Mouse (Mus musculus): ENCODE data around the gene Hsd17b3. TPM values are rescaled to one million over a fixed set of nuclear protein-coding genes. Genes with fewer than 3 reads are reported as not detected.

Gene Hsd17b3
- polyA plus RNA-seq (2015; fragmentation: Nextera tagmentation; extraction: Ambion mirVana): not detected in 2 replicates

DNA sequence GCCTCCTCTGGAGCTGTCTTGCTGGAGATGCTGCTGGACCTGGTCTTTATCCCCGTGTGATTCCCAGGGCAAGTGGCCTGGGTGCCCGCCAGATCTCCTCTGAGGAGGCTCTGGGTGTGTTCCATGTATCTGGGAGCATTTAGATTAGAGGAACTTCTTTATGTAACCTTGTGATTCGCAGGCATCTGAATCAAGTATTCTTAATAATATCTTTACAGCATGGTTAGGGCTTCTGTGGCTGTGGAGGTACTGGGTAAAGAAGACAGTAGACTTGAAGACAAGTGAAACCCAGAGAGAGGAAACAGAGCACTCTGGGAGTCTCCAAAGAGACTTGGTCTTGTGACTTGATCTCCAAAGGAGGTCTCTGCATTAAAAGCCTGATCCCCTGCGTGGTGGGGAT lies at the start of gene Hsd17b3:
TSS of gene Hsd17b3 (minus strand) at position 101 of the 400 bp plus-strand sequence.
- no peak for DNase-seq (ENCODE audit: low spot score)

DNA sequence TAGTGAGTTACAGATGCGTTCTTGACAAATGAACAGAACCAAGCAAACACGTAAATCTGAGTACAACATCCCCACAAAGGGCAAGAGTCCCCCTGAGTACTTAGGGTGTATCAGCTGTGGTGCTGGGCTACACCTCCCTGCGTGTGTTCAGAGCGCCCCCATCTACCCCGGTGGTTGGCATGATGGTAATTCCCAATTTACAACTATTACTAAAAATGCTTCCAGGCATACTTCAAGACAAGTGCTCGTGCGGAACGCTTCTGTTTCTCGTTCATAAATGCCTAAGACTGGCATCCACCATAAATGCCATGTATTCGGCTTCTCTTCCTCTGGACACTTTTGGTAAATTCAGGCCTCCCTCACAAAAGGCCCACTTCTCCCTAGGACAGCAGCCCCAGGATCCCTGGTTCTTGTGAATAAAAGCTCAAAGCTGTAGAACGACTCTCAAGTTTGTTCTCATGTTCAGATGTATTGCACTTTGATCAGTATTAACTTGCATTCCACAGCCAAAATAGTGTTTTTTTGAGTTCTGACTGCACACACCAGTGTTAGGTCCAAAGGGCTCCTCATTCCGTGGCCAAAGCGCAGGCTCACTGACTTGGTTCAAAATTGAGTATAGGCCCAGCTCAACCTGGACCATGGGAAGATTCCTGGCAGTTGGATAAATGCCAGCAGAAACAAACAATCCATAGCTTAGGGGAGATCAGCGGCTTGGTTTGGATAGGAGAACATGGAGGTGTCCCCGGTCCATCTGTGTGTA lies 40.8 kb upstream of the Hsd17b3 start:
- DNase-seq (ENCODE audit: low spot score): peak; percentile 61

DNA sequence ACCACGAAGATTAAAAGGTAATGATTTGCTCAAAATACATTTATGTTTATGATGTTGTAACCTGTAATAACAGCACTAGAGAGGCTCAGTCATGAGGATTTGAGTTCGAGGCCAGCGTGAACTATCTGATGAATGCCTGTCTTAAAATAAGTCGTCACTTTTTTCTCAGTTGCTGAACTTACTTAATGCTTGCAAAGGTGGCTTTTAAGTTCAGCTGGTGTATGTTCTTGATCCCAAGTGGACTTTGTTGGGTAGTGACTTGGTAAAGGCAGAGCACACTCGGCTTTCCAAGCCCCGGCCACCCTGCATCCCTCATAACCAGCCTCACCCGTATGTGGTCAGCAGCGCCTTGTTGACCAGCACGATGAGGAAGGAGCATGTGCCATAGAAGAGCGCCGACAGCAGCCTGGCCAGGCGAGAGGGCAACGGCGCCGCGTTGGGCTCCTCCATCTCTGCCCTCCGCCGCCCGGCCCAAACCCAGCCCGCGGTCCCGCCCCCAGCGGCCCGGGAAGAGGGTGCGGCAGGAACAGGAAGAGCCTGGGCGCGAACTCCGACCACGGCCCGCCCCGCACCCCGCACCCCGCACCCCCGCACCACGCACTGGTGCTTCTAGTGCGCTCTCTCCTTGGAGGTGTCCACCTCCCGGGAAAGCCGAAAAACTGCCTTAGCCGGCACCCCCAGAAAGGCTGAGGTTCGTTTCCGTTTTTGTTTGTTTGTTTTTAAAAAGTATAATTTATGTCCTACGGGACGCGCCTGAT lies 40.0 kb upstream of the Hsd17b3 start, which contains the start of gene Slc35d2:
TSS of gene Slc35d2 (minus strand) at position 511 of the 758 bp plus-strand sequence.
- DNase-seq (ENCODE audit: low spot score): peak; percentile 30

DNA sequence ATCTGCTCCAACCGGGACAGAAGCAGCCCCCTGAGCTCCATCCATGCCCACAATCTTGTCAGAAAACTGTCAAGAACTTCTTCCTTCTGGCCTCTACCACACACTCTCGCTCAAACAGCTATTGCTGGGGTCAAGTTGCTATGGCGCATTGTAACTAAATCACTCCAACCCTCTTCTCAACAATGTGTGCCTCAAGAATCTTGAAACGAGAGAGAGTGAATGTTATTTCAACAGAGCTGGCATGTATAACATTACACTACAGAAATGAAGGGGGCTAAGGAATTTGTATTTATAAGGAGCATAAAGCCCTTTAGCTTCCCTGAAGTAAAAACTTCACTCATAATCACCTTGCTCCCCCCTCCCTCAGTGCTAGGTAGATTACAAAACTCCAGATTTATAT lies 37.3 kb upstream of the Hsd17b3 start:
- no peak for DNase-seq (ENCODE audit: low spot score)

DNA sequence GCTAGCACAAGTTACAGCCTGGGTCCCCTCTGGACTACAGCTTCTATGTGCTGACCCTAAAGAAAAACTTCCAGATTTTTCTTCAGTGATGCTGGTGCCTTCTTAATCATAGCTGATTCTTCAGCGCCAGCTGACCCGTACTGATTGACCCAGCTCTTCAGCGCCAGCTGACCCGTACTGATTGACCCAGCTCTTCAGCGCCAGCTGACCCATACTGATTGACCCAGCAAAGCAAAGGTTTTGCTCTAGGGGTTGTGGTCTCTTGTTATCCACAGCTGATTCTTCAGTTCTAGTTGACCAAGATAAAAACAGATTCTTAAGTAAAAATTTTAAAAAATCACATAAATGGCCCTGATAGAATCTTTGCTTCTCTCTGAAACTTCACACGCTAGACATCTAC lies 35.9 kb upstream of the Hsd17b3 start:
- no peak for DNase-seq (ENCODE audit: low spot score)

DNA sequence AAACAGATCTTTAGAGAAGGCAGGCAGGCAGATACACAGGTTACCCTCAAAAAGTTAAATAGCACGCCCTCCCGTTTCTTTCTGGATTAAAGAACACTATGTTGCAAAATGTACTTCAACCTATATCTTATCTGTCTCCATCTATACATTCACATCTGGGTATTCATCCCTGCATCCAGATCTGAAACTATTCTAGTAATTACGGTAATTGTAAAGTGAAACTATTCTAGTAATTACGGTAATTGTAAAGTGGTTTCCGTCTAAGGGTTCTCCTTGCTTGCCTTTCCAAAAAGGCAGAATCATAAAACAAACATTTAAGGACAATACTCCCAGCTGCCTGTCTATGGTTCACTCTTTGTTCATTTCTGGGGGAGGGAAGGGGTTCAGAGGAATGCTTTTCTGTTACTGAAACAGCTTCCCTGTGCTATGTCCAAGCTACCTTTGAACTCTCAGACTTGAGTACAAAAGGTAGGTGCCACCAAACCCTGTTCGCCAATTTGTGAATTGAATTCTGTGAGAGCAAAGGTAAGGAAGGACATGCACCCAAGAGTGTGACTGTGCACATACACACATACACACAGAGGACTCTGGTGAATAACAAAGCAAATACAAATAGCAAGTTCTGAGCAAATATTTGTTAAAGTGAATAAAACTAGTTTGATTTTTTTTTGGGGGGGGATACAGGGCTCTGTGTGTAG lies 34.6 kb upstream of the Hsd17b3 start:
- DNase-seq (ENCODE audit: low spot score): peak; percentile 16

DNA sequence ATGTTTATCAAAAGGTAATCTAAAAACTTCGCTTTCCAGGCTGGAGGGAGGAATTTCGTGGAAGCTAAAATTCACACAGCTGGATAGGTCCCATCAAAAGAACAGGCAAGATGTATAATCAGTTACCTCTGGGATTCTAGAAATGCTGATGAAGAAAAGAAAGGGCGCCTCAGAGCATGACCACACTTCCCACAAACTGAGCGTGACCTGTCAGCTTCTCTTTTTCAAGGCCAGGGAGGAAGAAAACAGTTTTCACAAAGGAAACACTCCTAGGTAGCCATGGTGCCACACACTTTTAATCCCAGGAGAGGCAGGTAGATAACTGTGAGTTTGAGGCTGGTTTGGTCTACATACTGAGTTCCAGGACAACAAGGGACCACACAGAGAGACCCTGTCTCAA lies 31.7 kb upstream of the Hsd17b3 start:
- no peak for DNase-seq (ENCODE audit: low spot score)

DNA sequence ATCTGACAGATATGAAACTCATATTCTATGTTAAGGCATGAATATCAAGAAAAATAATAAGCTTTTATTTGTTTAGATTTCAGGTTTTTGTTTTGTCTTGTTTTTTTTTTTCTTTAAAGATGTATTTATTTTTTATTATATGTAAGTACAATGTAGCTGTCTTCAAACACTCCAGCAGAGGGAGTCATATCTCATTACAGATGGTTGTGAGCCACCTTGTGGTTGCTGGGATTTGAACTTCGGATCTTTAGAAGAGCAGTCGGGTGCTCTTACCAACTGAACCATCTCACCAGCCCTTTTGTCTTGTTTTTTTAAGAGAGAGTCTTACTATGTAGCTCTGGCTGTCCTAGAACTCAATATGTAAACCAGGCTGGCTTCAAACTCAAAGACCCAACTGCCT lies 28.4 kb upstream of the Hsd17b3 start:
- peak; percentile 35 for DNase-seq (ENCODE audit: low spot score)

DNA sequence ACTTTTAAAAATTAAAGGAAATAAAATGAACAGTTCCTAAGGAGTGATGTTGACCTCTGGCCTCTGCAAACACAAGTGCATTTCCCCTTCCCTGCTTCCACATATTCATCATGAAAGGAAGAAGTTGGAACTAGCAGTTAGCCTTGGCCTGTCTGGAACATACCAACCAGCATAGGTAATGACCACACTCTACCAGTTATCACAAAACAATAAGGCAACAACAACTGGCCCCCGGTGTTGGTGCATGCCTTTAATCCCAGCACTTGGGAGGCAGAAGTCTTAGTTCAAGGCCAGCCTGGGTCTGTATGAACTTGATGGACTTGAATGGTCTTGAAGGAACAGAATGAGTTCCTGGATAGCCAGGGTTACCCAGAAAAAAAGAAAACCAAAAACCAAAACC lies 21.4 kb upstream of the Hsd17b3 start:
- DNase-seq (ENCODE audit: low spot score): no peak

DNA sequence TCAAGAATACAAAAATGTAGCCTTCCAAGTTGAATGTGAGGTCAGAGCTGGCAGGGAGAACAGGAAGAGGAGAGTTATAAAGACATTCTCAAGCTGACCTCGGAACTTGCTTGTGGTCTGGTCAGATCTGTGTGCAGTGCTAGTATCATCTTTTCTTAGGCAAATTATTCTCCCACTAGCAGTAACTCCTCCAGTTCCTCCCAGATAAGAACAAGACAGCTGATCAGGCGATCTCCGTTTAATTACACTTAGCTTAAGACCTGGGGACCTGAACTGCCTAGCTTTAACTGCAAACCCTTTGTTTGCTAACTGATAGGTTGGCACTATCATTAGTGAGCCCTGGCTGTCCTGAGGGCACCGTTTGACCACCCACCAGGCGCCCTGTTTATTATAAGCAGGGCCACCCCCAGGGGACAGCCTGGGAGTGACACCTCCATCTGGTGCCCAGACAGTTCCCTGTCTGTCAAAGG lies 19.4 kb upstream of the Hsd17b3 start:
- no peak for DNase-seq (ENCODE audit: low spot score)

DNA sequence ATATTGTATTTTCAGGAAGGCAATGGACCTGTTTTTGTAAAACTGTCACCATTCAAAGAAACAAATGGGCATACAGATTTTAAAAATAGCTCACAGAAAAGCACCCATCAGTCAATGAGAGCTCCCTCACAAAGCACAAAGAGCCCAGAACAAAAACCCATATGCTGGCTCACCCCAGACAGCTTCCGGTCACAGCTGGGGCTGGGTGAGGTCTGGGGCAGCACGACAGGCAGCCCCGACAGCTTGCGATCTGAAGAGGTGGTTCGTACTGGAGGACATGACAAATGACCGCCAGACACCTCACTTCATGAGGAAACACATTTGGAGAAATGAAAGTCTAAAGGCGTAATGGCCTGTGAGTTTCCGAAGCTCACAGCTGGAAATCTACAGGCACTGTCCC lies 18.5 kb upstream of the Hsd17b3 start:
- DNase-seq (ENCODE audit: low spot score): no peak

DNA sequence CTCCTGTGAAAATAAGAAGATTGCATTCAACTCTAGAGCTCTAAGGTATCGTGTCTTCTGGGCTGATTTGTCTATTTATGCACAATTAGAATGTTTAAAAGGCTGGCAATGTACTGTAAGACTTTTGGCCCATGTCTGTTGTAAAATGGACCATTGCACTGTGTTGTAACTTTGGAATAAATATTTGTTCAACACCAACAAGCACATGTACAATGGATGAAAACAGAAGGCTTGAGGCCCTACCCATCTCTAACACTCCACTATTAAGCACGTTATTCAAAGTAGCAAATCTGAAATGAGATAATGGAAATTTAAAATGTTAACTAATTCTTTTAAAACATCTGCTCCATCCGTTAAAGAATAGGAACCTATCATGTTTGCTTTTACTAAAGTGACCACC lies 18.1 kb upstream of the Hsd17b3 start:
- DNase-seq (ENCODE audit: low spot score): no peak

DNA sequence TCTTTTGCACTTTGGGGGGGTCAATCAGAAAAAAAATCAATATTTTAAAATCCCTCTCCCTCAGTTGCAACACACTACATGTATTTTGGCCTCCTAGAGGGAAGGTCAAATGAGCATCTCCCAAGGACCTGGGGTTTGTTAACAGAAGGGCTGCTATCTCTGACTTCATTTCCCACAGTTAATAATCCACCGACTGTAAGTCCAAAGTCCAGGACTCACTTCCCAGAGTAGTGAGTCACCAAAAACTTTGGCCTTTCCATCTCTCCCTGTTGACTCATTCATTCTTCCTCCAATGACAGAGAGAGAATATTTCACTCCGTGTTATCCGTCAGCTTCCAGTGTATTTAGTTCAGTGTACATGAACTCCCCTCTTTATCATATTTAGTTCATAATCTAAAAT lies 16.7 kb upstream of the Hsd17b3 start:
- no peak for DNase-seq (ENCODE audit: low spot score)

DNA sequence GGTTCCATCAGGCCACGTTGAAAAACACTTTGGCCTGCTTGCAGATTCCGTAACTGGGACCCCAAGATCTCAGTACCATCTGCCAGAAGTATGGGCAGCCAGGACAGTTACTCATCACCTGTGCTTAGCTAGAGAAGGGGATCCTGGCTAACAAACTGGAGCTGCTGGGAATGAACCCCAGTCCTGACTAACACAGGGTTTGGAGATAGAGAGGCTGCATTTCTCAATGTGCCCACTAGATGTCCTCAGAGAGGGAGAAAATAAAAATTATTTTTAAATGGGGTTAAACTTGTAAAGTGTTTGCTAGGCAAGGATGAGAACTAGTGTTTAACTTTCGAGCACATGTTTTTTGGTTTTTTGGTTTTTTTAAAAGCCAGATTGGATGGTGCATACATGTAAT lies 11.2 kb upstream of the Hsd17b3 start:
- peak; percentile 51 for DNase-seq (ENCODE audit: low spot score)

DNA sequence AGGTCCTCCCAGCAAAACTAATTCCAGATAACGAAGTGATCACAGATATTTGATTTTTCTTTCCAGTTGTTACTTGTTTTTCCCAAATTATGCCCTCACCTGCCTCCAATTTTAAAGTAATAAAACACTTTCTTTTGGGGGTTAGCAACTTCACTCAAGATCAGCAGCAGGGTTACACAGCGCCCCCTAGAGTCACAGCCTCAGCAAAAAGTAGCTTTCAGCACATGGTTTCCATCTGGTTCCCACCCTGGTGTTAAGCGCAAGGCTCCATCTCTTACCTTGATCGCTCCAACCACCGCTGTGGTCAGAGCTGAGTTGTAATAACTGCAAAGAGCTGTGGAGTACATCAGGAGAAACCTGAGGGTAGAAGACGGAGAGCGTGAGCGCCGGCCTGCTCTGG lies 10.0 kb upstream of the Hsd17b3 start:
- peak; percentile 41 for DNase-seq (ENCODE audit: low spot score)

DNA sequence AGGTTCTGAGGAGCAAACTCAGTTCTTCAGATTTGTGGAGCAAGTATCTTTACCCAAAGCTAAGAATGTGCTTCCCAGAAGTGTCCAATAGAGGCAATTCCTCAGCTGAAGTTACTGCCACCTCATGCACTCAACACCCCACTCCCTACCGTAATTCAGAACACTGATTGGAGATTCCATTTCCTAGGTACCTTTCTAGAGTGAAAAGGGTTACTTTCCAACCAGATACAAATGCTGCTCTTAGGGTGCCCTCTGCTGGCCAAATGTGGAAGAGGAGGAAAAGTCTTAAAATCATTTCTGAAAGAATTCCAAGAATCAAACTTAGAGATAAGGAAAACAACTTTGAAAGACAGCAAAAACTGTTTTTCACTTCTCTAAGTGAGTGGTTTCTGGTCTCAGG lies 4.3 kb upstream of the Hsd17b3 start:
- DNase-seq (ENCODE audit: low spot score): peak; percentile 43

DNA sequence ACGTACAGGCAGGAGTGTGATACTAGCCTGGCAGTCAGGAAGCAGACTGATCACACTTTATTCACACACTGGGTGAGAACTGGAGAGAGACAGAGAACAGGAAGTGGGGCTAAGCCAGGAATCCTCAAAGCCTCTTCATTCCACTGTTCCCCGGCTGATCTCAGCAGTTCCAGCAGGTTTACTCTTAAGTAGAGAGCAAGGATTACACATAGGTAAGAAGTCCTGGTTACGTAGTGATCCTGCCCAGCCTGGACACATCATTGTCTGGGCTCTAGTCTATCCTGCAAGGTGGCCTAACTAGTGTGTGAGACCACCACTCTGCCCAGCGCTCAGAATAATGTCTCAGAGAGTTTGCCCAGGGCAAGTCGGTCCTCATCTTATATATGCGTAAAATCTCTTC lies 3.7 kb upstream of the Hsd17b3 start:
- DNase-seq (ENCODE audit: low spot score): no peak

DNA sequence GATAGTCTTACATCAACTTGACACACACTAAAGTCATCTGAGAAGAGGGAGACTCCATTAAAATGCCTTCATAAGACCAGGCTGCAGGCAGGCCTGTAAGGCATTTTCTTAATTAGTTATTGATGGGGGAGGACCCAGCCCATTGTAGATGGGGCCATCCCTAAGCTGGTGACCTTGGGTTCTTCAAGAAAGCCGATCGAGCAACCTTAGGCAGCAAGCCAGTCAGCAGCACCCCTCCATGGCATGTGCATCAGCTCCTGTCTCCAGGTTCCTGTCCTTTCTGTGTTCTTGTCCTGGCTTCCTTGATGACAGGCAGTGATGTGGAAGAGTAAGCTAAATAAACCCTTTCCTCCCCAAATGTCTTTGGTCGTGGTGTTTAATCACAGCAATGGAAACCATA lies 3.1 kb upstream of the Hsd17b3 start:
- no peak for DNase-seq (ENCODE audit: low spot score)

DNA sequence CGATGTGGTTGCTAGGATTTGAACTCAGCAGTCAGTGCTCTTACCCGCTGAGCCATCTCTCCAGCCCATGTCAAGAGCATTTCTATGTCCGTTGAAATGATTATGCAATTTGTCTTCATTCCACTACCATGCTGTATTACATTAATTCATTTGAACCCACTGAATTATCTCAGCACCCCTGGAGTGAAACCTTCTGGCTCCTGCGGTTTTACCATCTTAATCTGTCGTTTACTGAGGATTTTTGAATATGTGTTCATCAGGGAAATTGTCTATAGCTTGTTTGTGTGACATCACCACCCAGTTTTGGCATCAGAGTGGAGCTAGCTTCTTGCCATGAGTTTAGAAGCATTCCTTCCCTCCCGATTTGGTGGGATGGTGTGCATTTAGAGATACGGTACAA lies 2.0 kb upstream of the Hsd17b3 start:
- no peak for DNase-seq (ENCODE audit: low spot score)

DNA sequence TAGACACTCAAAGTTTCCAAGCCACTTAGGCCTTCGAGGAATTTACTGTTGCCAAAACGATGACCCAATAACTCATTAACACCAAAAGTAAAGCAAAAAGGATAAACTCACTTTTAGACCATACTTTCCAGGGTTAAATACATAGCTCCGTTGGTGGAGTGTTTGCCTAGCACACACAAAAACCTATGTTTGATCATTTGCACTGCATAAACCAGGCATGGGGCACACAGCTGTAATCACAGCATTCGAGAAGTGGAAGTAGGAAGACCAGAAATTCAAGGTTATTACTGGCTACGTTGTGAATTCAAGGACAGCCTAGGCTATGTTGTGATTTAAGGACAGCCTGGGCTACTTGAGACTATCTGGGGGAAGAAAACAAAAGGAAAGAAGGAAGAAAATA lies 1.2 kb upstream of the Hsd17b3 start:
- no peak for DNase-seq (ENCODE audit: low spot score)

DNA sequence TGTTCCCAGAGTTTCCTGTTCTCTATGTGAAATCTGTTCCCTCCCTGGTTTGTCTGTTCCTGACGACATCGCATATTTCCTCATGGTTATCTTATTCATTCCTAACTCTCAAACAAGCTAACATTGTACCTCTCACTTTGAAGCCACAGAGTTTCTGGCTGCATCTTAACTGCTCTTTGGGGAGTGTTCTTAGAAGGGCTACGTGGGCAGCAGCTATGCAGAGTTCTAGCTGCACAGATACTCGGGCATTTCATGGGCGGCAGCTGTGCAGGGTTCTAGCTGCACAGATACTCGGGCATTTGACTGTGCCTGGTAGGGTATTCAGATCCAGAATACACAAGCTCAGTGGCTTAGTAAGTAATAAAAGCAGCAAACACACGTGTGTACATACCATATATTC lies 973 bp downstream of the Hsd17b3 start:
- no peak for DNase-seq (ENCODE audit: low spot score)

DNA sequence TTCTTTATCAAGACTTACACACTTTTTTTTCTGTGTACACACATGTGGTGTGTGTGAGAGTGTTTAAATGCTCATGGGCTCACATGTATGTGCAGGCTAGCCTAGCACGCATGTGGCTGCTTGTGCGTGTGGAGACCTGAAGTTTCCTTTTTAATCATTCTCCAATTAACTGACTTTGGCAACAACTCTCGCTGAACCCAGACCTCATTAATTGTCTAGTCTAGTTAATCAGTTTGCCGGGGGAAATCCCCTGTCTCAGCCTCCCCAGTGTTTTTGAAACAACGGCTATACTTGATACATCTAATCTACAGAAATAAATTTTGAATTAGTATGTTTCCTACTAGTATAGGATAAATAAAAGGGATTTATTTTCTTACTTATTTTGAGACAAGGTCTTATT lies 3.0 kb downstream of the Hsd17b3 start:
- no peak for DNase-seq (ENCODE audit: low spot score)

Data from thymus, postnatal 0 days (tissue).